Mouse (Mus musculus) forebrain, embryonic 12.5 days (tissue): ENCODE data around the gene Crip1. TPM values are rescaled to one million over a fixed set of nuclear protein-coding genes. Genes with fewer than 3 reads are reported as not detected.

Experiments used
- ATAC-seq: fragments of 200-750 bp; cut with Nextera tagmentation; 2 replicates; pipeline ENCODE4 v1.8.0; 2017; ENCODE audit warnings: moderate TSS enrichment; ENCODE audit not compliant: low FRiP score
- H3K27ac ChIP-seq: fragments of 300-500 bp; sonication (generic); 2 replicates; pipeline ENCODE4 v1.5.1; 2016; ENCODE audit warnings: mild to moderate bottlenecking
- H3K27me3 ChIP-seq: fragments of 300-500 bp; sonication (generic); 2 replicates; pipeline ENCODE4 v1.6.1; 2016; ENCODE audit warnings: mild to moderate bottlenecking
- H3K36me3 ChIP-seq: fragments of 300-500 bp; sonication (generic); replicated peaks from 2 replicates; pipeline ENCODE4 v1.6.1; 2016; ENCODE audit warnings: mild to moderate bottlenecking
- H3K4me1 ChIP-seq: fragments of 300-500 bp; sonication (generic); 2 replicates; pipeline ENCODE4 v1.6.1; 2016
- H3K4me2 ChIP-seq: fragments of 300-500 bp; sonication (generic); 2 replicates; pipeline ENCODE4 v1.6.1; 2016; ENCODE audit warnings: mild to moderate bottlenecking, moderate library complexity
- H3K4me3 ChIP-seq: fragments of 300-500 bp; sonication (generic); replicated peaks from 2 replicates; pipeline ENCODE4 v1.5.1; 2016; ENCODE audit warnings: mild to moderate bottlenecking
- H3K9ac ChIP-seq: fragments of 300-500 bp; sonication (generic); 2 replicates; pipeline ENCODE4 v1.6.1; 2016; ENCODE audit warnings: mild to moderate bottlenecking
- H3K9me3 ChIP-seq: fragments of 300-500 bp; sonication (generic); 2 replicates; pipeline ENCODE4 v1.6.1; 2016
- WGBS: fragments of 180-500 bp; shearing (Covaris S2); methylation state at CpG from one replicate; pipeline ENCODE4 v1.1.7; 2016; 5-methylcytosine and 5-hydroxymethylcytosine counted together
- polyA plus RNA-seq: library from polyadenylated mRNA; unstranded; fragments of >200 nt; fragmentation: Nextera tagmentation; extraction: Ambion mirVana; gene quantifications from 2 replicates; pipeline ENCODE4 v1.2.1, GENCODE M21; 2016

Gene Crip1
- polyA plus RNA-seq, 1 experiment from 2014 or later, result 62.0 TPM

DNA sequence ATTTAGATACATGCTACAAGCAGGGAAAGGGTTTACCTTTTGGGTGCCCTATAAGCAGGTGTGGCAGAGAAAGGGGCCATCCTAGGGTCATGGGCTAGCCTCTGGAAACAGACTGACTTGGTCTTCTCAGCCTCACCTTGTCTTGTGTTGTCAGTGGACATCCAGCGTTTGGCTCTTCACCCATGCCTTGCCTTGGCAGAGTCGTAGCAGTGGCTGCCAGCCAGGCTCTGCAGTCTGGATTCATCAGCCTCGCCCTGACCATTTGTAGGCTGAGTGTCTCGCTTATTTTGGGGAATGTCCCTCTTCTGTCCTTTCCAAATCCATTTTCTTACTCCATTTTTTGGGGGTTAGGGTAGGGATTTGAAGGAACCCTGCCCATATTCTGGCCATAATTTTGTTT, 55.2 kb downstream of the Crip1 start:
- Histone ChIP-seq H3K27me3 (no peaks in the 10 kb centered on the region), H3K4me2 (no peak overlapping the region), H3K36me3 (no peaks in the 10 kb centered on the region), H3K27ac (no peak overlapping the region), H3K9me3 (no peaks in the 10 kb centered on the region), H3K4me3 (no peak overlapping the region), H3K9ac (no peak overlapping the region), H3K4me1 (no peaks in the 10 kb centered on the region)
- 89% methylated on average over 4 of the region's 4 CpGs for WGBS
- ATAC-seq, result no peak

DNA sequence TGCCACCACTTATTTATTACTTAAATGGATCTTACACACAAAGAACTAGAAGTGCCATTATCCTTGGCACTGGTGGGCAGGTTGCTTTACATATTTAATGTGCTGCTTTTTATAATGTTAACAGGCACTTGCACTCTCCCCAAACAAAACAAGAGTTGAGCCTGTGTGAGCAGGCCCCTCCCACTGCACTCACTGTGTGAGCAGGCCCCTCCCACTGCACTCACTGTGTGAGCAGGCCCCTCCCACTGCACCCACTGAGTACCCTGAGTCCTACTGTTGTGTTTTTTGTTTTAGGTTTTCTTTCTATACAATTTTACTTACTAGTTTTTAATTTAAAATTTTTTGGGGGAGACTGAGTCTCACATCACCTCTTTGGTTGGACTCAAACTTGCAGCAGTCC, 55.9 kb downstream of the Crip1 start:
- H3K36me3 ChIP-seq, result no peaks in the 10 kb centered on the region
- H3K4me2 ChIP-seq, result no peak overlapping the region
- H3K4me1 ChIP-seq, result no peaks in the 10 kb centered on the region
- H3K27me3 ChIP-seq, result no peaks in the 10 kb centered on the region
- H3K9me3 ChIP-seq, result no peaks in the 10 kb centered on the region
- no peak for ATAC-seq
- H3K27ac ChIP-seq, result no peak overlapping the region
- no peak overlapping the region for H3K4me3 ChIP-seq
- H3K9ac ChIP-seq, result no peak overlapping the region

Other genes starting within 250 kb of the Crip1 start
- 5.6 and 6.2 TPM in 2 replicates for gene Jag2, start 216.5 kb upstream of the Crip1 start, polyA plus RNA-seq
- gene Nudt14, start 204.2 kb upstream of the Crip1 start, polyA plus RNA-seq, result 51.5 and 54.4 TPM in 2 replicates
- 28.2 and 29.2 TPM in 2 replicates for gene Btbd6, start 169.8 kb upstream of the Crip1 start, polyA plus RNA-seq
- gene Brf1, start 145.6 kb upstream of the Crip1 start, polyA plus RNA-seq, result 70.2 and 74.2 TPM in 2 replicates
- gene Pacs2, start 131.8 kb upstream of the Crip1 start, polyA plus RNA-seq, result 26.3 and 27.6 TPM in 2 replicates
- gene Tex22, start 71.8 kb upstream of the Crip1 start, polyA plus RNA-seq, result 0.26 TPM in 1 of 2 replicates, not detected in the other
- 22.2 and 22.7 TPM in 2 replicates for gene Mta1, start 48.0 kb upstream of the Crip1 start, polyA plus RNA-seq
- 223 and 227 TPM in 2 replicates for gene Crip2, start 6.1 kb upstream of the Crip1 start, polyA plus RNA-seq
- 48.3 and 49.6 TPM in 2 replicates for gene Tedc1, start 10.1 kb downstream of the Crip1 start, polyA plus RNA-seq
- 21.6 and 21.9 TPM in 2 replicates for gene Tmem121, start 39.6 kb downstream of the Crip1 start, polyA plus RNA-seq